Mouse (Mus musculus) forebrain, postnatal 0 days (tissue): Measurements from ENCODE around the gene Sash1. TPM values are rescaled to one million over a fixed set of nuclear protein-coding genes. Genes with fewer than 3 reads are reported as not detected.
A peak's percentile ranks its signal among the peaks of the same experiment; 100 is the strongest.

Experiments
- ATAC-seq: fragments of 200-750 bp; cut with Nextera tagmentation; 2 replicates; pipeline ENCODE4 v1.8.0; 2017; ENCODE audit warnings: mild to moderate bottlenecking, moderate library complexity
- DNase-seq: peaks from one replicate; pipeline ENCODE4 v3.0.0-alpha.2; 2015
- H3K27ac ChIP-seq: fragments of 300-500 bp; sonication (generic); 2 replicates; pipeline ENCODE4 v1.5.1; 2014; ENCODE audit warnings: low read depth, mild to moderate bottlenecking, antibody characterized with exemption, low read length, moderate library complexity, mixed read lengths
- H3K27me3 ChIP-seq: fragments of 300-500 bp; sonication (generic); 2 replicates; pipeline ENCODE4 v1.6.1; 2014; ENCODE audit warnings: mild to moderate bottlenecking, low read length, mixed read lengths; ENCODE audit not compliant: insufficient read depth
- H3K36me3 ChIP-seq: fragments of 300-500 bp; sonication (generic); 2 replicates; pipeline ENCODE4 v1.6.1; 2014; ENCODE audit warnings: mild to moderate bottlenecking, moderate library complexity; ENCODE audit not compliant: insufficient read depth
- H3K4me1 ChIP-seq: fragments of 300-500 bp; sonication (generic); 2 replicates; pipeline ENCODE4 v1.6.1; 2014; ENCODE audit warnings: antibody characterized with exemption; ENCODE audit not compliant: insufficient read depth
- H3K4me2 ChIP-seq: fragments of 300-500 bp; sonication (generic); 2 replicates; pipeline ENCODE4 v1.6.1; 2014; ENCODE audit warnings: low read depth, mild to moderate bottlenecking, moderate library complexity
- H3K4me3 ChIP-seq: fragments of 300-500 bp; sonication (generic); 2 replicates; pipeline ENCODE4 v1.5.1; 2014; ENCODE audit warnings: low read depth, low read length, mixed read lengths
- H3K9ac ChIP-seq: fragments of 300-500 bp; sonication (generic); 2 replicates; pipeline ENCODE4 v1.6.1; 2014; ENCODE audit warnings: mild to moderate bottlenecking
- H3K9me3 ChIP-seq: fragments of 300-500 bp; sonication (generic); 2 replicates; pipeline ENCODE4 v1.6.1; 2016; ENCODE audit warnings: low read length
- CTCF ChIP-seq: sonication (generic); IDR thresholded peaks from 2 replicates; pipeline ENCODE4 v1.5.1; 2016; ENCODE audit warnings: antibody characterized with exemption, control low read depth, low read depth
- WGBS: fragments of 180-500 bp; shearing (Covaris S2); extraction: QIAGEN DNeasy Blood & Tissue Kit; methylation state at CpG from one replicate; pipeline ENCODE4 v1.1.7; 2014; 5-methylcytosine and 5-hydroxymethylcytosine counted together
- polyA plus RNA-seq: library from polyadenylated mRNA; unstranded; fragments of >200 nt; fragmentation: Nextera tagmentation; extraction: Ambion mirVana; gene quantifications from 2 replicates; pipeline ENCODE4 v1.2.1, GENCODE M21; 2015
- total RNA-seq: library from RNA; depleted of rRNA; stranded (reverse); fragments of >200 nt; gene quantifications from 2 replicates; pipeline ENCODE4 v1.2.3, GENCODE M21; 2014

Sash1 gene
- total and polyA plus RNA-seq, 2 experiments from 2014 or later: 3.6 to 33.3 TPM

GRCm38 (mm10) chr10:8902412-8902811 is 16.5 kb upstream of the Sash1 start:
- TF ChIP-seq CTCF: no peak
- Histone ChIP-seq H3K4me3 (no peak overlapping the region), H3K36me3 (no peaks in the 10 kb centered on the region), H3K9ac (no peak overlapping the region), H3K4me1 (no peaks in the 10 kb centered on the region), H3K27me3 (no peaks in the 10 kb centered on the region), H3K9me3 (no peaks in the 10 kb centered on the region), H3K27ac (no peak overlapping the region), H3K4me2 (no peak overlapping the region)
- no peak for DNase-seq
- no peak for ATAC-seq
- WGBS: 75% methylated on average over 7 of the region's 7 CpGs

GRCm38 (mm10) chr10:8898831-8899511 is 13.1 kb upstream of the Sash1 start:
- Histone ChIP-seq H3K9me3 (no peaks in the 10 kb centered on the region), H3K36me3 (no peaks in the 10 kb centered on the region), H3K9ac (no peak overlapping the region), H3K4me3 (no peak overlapping the region), H3K4me1 (no peaks in the 10 kb centered on the region), H3K27ac (no peak overlapping the region), H3K4me2 (no peak overlapping the region), H3K27me3 (no peaks in the 10 kb centered on the region)
- no peak for ATAC-seq
- DNase-seq: no peak
- no peak for TF ChIP-seq CTCF
- WGBS: 73% methylated on average over 8 of the region's 8 CpGs

GRCm38 (mm10) chr10:8898099-8898777 is 12.4 kb upstream of the Sash1 start:
- no peaks in the 10 kb centered on the region for H3K4me1 ChIP-seq
- H3K4me3 ChIP-seq: no peak overlapping the region
- WGBS: 62% methylated on average over 5 of the region's 5 CpGs
- H3K4me2 ChIP-seq: no peak overlapping the region
- no peaks in the 10 kb centered on the region for H3K9me3 ChIP-seq
- DNase-seq (no peak), ATAC-seq (no peak; the same call in 1 of the 2 replicates)
- no peaks in the 10 kb centered on the region for H3K27me3 ChIP-seq
- H3K36me3 ChIP-seq: no peaks in the 10 kb centered on the region
- no peak for TF ChIP-seq CTCF
- H3K27ac ChIP-seq: no peak overlapping the region
- no peak overlapping the region for H3K9ac ChIP-seq

- Histone ChIP-seq H3K9ac (no peak overlapping the region), H3K9me3 (no peaks in the 10 kb centered on the region), H3K27me3 (no peaks in the 10 kb centered on the region), H3K4me3 (no peak overlapping the region), H3K4me2 (no peak overlapping the region), H3K27ac (no peak overlapping the region), H3K4me1 (no peaks in the 10 kb centered on the region), H3K36me3 (no peaks in the 10 kb centered on the region)
- no peak for DNase-seq
- no peak for ATAC-seq
- WGBS: 95% methylated on average over 6 of the region's 6 CpGs
- no peak for TF ChIP-seq CTCF
Measured at GRCm38 (mm10) chr10:8894965-8895515, 9.2 kb upstream of the Sash1 start.

GRCm38 (mm10) chr10:8890511-8890910 is 4.6 kb upstream of the Sash1 start:
- Histone ChIP-seq H3K9ac (no peak overlapping the region), H3K4me3 (no peak overlapping the region), H3K4me1 (no peaks in the 10 kb centered on the region), H3K36me3 (no peaks in the 10 kb centered on the region), H3K9me3 (no peaks in the 10 kb centered on the region), H3K27ac (no peak overlapping the region), H3K4me2 (no peak overlapping the region), H3K27me3 (peaks cover 4% of the 10 kb centered on the region; the same call in 1 of the 2 replicates)
- TF ChIP-seq CTCF: no peak
- no peak for ATAC-seq
- 91% methylated on average over 4 of the region's 4 CpGs for WGBS
- DNase-seq: no peak

GRCm38 (mm10) chr10:8889341-8889740 is 3.5 kb upstream of the Sash1 start:
- Histone ChIP-seq H3K4me2 (no peak overlapping the region), H3K27me3 (peaks cover 5% of the 10 kb centered on the region; the same call in 1 of the 2 replicates), H3K9me3 (no peaks in the 10 kb centered on the region), H3K27ac (no peak overlapping the region), H3K36me3 (no peaks in the 10 kb centered on the region), H3K9ac (no peak overlapping the region), H3K4me3 (no peak overlapping the region), H3K4me1 (no peaks in the 10 kb centered on the region)
- ATAC-seq (no peak), DNase-seq (no peak)
- TF ChIP-seq CTCF: no peak
- 18% methylated on average over 4 of the region's 4 CpGs for WGBS

GRCm38 (mm10) chr10:8886528-8886854 is 621 bp upstream of the Sash1 start:
- H3K4me1 ChIP-seq: no peaks in the 10 kb centered on the region
- H3K4me2 ChIP-seq: peak overlapping the region; percentile 92
- peaks cover 8% of the 10 kb centered on the region; the same call in 1 of the 2 replicates for H3K27me3 ChIP-seq
- H3K9ac ChIP-seq: peak overlapping the region; percentile 50; the same call in 1 of the 2 replicates
- peak overlapping the region; percentile 73; the same call in 1 of the 2 replicates for H3K27ac ChIP-seq
- peak overlapping the region; percentile 51 for H3K4me3 ChIP-seq
- WGBS: 1% methylated on average over 14 of the region's 14 CpGs
- ATAC-seq (no peak), DNase-seq (no peak)
- H3K9me3 ChIP-seq: no peaks in the 10 kb centered on the region
- no peaks in the 10 kb centered on the region for H3K36me3 ChIP-seq
- TF ChIP-seq CTCF: no peak
